Comparison of ENCODE assay signal across 8 mouse cellular contexts in genomic region chr1:133237670-133238069, GRCm38 (mm10).
DNase-seq lines count a peak whose midpoint lies in the region; ATAC-seq lines count a peak whose summit lies in the region.

No protein-coding gene starts in this region.

- peak overlapping the region; percentile 96 for H3K27ac ChIP-seq in heart, embryonic 11.5 days (ENCODE audit: low read depth, low read length)
- peak overlapping the region; percentile 89 for H3K27ac ChIP-seq in stomach, embryonic 16.5 days (ENCODE audit: low read length)

- H3K4me3 ChIP-seq in heart, embryonic 11.5 days (ENCODE audit: low read depth, low read length) = no peak overlapping the region; the same call in 1 of the 2 replicates
- no peak overlapping the region for H3K4me3 ChIP-seq in stomach, embryonic 16.5 days (replicated peaks; ENCODE audit: low read length)

- peak overlapping the region; percentile 53 for H3K4me2 ChIP-seq in heart, embryonic 11.5 days
- peak overlapping the region; percentile 15; the same call in 1 of the 2 replicates for H3K4me2 ChIP-seq in stomach, embryonic 16.5 days (ENCODE audit: low read depth, low read length)

- 23% methylated on average over 11 of the region's 11 CpGs for WGBS in heart, embryonic 11.5 days (ENCODE audit: insufficient replicate concordance)
- WGBS in stomach, embryonic 16.5 days = 11% methylated on average over 11 of the region's 11 CpGs

- no peaks in the 10 kb centered on the region for H3K27me3 ChIP-seq in heart, embryonic 11.5 days (ENCODE audit: control insufficient read depth, insufficient read depth, low read length)
- no peaks in the 10 kb centered on the region for H3K27me3 ChIP-seq in stomach, embryonic 16.5 days (ENCODE audit: control insufficient read depth, insufficient read depth, low read length)

- peak overlapping the region; percentile 55 for H3K9ac ChIP-seq in heart, embryonic 11.5 days (ENCODE audit: low read depth, low read length)
- peak overlapping the region; percentile 53 for H3K9ac ChIP-seq in stomach, embryonic 16.5 days (ENCODE audit: low read length)

- H3K36me3 ChIP-seq in heart, embryonic 11.5 days (ENCODE audit: control insufficient read depth, insufficient read depth, low read length) = no peaks in the 10 kb centered on the region
- no peaks in the 10 kb centered on the region for H3K36me3 ChIP-seq in stomach, embryonic 16.5 days (ENCODE audit: control insufficient read depth, insufficient read depth, low read length)

- no peaks in the 10 kb centered on the region for H3K9me3 ChIP-seq in heart, embryonic 11.5 days (replicated peaks; ENCODE audit: control insufficient read depth, low read length)
- H3K9me3 ChIP-seq in stomach, embryonic 16.5 days (replicated peaks; ENCODE audit: control insufficient read depth, low read length) = 0 out of 2 replicates have a peak, but pooled peaks cover 7% of the 10 kb centered on the region

- peaks cover 41% of the 10 kb centered on the region for H3K4me1 ChIP-seq in heart, embryonic 11.5 days (ENCODE audit: control insufficient read depth, insufficient read depth, low read length)
- H3K4me1 ChIP-seq in stomach, embryonic 16.5 days (ENCODE audit: control insufficient read depth, insufficient read depth, low read length) = peaks cover 48% of the 10 kb centered on the region

- peak; percentile 55 to 62 for DNase-seq in adrenal gland, adult (ENCODE audit: inconsistent age in 2 of 2, low spot score in 1 of 2)
- DNase-seq in adrenal gland, adult 18-20 months (ENCODE audit: low spot score in 2 of 2) = no peak
- peak; percentile 25 for DNase-seq in A20 (ENCODE audit: low read depth, low spot score)
- peak; percentile 76 for DNase-seq in kidney, postnatal 10 days
- peak; percentile 74 for DNase-seq in lung, postnatal 10 days

- 0 out of 2 replicates have a peak, but pooled peaks have one; percentile 40 for ATAC-seq in heart, embryonic 11.5 days (replicated peaks; ENCODE audit: insufficient number of reproducible peaks, low FRiP score, low TSS enrichment)
- ATAC-seq in stomach, embryonic 16.5 days (ENCODE audit: insufficient read depth, low FRiP score) = peak; percentile 58; the same call in 1 of the 2 replicates
- no peak for ATAC-seq in activated CD4-positive, CD25-positive, alpha-beta regulatory T cell, adult 4 months

Comparison
In these comparisons a context has a peak if more than half of its experiments do, and no peak if none do; other contexts are left out.
1. DNase-seq: peak in adrenal gland, adult (2 of 2), A20 (single experiment), kidney, postnatal 10 days (single experiment) and lung, postnatal 10 days (single experiment); none in adrenal gland, adult 18-20 months (0 of 2).